Mouse (Mus musculus) midbrain, embryonic 10.5 days (tissue): ENCODE measurements around the gene Dmrtc2. TPM values are rescaled to one million over a fixed set of nuclear protein-coding genes. Genes with fewer than 3 reads are reported as not detected.

Source experiments
- DNase-seq: peaks from one replicate; pipeline ENCODE4 v3.0.0-alpha.2; 2017; ENCODE audit warnings: low spot score
- H3K27ac ChIP-seq: fragments of 300-500 bp; sonication (generic); replicated peaks from 2 replicates; pipeline ENCODE4 v1.5.1; 2016; ENCODE audit warnings: mild to moderate bottlenecking
- H3K27me3 ChIP-seq: fragments of 300-500 bp; sonication (generic); 2 replicates; pipeline ENCODE4 v1.6.1; 2016; ENCODE audit warnings: low read depth, mild to moderate bottlenecking; ENCODE audit not compliant: poor library complexity, severe bottlenecking
- H3K36me3 ChIP-seq: fragments of 300-500 bp; sonication (generic); 2 replicates; pipeline ENCODE4 v1.6.1; 2016; ENCODE audit warnings: mild to moderate bottlenecking, moderate library complexity
- H3K4me1 ChIP-seq: fragments of 300-500 bp; sonication (generic); 2 replicates; pipeline ENCODE4 v1.6.1; 2016
- H3K4me3 ChIP-seq: fragments of 300-500 bp; sonication (generic); 2 replicates; pipeline ENCODE4 v1.5.1; 2016; ENCODE audit warnings: mild to moderate bottlenecking, moderate library complexity
- H3K9me3 ChIP-seq: fragments of 300-500 bp; sonication (generic); replicated peaks from 2 replicates; pipeline ENCODE4 v1.6.1; 2016; ENCODE audit warnings: mild to moderate bottlenecking
- whole genome bisulfite sequencing: fragments of 180-500 bp; shearing (Covaris S2); methylation state at CpG from one replicate; pipeline ENCODE4 v1.1.7; 2016; 5-methylcytosine and 5-hydroxymethylcytosine counted together
- polyA plus RNA-seq: library from polyadenylated mRNA; unstranded; fragments of >200 nt; fragmentation: Nextera tagmentation; extraction: Ambion mirVana; gene quantifications from 2 replicates; pipeline ENCODE4 v1.2.1, GENCODE M21; 2016

Dmrtc2 gene
- polyA plus RNA-seq, 1 experiment from 2014 or later, result not detected

DNA sequence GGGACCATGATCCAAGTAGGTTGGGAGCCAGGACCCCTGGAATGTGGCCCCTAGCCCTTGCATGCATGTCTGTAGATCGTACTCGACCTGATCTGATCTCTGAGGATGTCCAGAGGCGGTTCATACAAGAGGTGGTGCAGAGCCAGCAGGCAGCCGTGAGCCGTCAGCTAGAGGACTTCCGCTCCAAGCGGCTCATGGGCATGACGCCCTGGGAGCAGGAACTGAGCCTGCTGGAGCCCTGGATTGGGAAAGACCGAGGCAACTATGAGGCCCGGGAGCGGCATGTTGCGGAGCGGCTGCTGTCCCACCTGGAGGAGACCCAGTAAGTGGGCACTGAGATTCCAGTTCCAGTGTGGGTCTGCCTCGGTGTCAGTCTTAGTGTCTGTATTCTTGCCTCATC is 42.6 kb downstream of the Dmrtc2 start:
- Histone ChIP-seq H3K4me3 (no peak overlapping the region), H3K4me1 (peaks cover 2% of the 10 kb centered on the region), H3K27me3 (no peaks in the 10 kb centered on the region), H3K27ac (no peak overlapping the region), H3K36me3 (peaks cover 61% of the 10 kb centered on the region), H3K9me3 (no peaks in the 10 kb centered on the region)
- no peak for DNase-seq
- WGBS, result 95% methylated on average over 14 of the region's 14 CpGs

DNA sequence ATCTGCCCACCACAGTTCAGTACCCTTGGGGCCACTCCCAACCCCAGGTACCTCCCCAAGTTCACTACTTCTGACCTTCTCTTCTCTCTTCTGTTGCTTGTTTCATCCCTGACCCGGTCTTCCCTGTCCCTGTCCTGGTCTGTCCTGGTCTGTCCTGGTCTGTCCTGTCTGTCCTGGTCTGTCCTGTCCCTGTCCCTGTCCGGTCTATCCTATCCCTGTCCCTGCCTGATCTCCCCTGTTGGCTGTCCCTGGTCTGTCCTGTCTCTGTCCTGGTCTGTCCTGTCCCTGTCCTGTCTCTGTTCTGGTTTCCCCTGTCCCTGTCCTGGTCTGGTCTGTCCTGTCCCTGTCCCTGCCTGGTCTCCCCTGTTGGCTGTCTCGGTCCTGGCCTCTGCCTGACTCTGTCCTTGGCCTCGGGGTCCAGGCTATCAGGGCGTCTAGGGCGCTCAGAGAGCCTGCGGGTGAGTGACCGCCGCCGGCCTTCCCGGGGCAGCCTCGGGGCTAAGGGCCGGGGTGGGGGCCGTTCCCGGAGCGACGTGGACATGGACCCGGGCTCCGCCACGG is 49.0 kb downstream of the Dmrtc2 start:
- Histone ChIP-seq H3K36me3 (peaks cover 73% of the 10 kb centered on the region), H3K4me3 (no peak overlapping the region), H3K27ac (no peak overlapping the region), H3K4me1 (no peaks in the 10 kb centered on the region), H3K9me3 (no peaks in the 10 kb centered on the region), H3K27me3 (no peaks in the 10 kb centered on the region)
- no peak for DNase-seq
- 94% methylated on average over 20 of the region's 20 CpGs for WGBS

DNA sequence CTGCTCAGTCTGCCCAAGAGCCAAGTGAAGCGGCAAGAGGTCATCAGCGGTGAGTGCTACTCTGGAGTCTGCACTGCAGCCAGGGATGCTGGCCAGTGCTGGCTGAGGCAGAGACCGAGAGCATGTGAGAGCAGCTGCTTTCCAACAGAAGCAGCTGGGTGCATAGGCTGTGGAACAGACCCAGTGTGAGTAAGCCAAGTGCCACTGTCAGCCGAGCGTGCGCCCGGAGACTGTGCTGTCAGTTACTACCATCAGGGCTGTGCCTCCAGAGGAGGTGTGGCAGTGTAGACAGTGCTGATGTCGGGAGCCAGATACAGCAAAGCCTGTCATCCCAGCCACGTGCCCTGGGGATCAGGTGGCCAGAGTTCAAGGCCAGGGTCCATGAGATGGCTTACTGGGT is 49.9 kb downstream of the Dmrtc2 start:
- Histone ChIP-seq H3K27ac (no peak overlapping the region), H3K9me3 (peaks cover 2% of the 10 kb centered on the region; the same call in 1 of the 2 replicates), H3K36me3 (peaks cover 82% of the 10 kb centered on the region), H3K4me1 (no peaks in the 10 kb centered on the region), H3K4me3 (no peak overlapping the region), H3K27me3 (no peaks in the 10 kb centered on the region)
- 91% methylated on average over 9 of the region's 9 CpGs for WGBS
- no peak for DNase-seq

Other genes starting within 250 kb of the Dmrtc2 start
- gene Lypd3, start 233.5 kb upstream of the Dmrtc2 start, polyA plus RNA-seq, result 0.32 and 0.36 TPM in 2 replicates
- not detected in 2 replicates for gene Tex101, start 193.4 kb upstream of the Dmrtc2 start, polyA plus RNA-seq
- not detected in 2 replicates for gene BC049730, start 160.8 kb upstream of the Dmrtc2 start, polyA plus RNA-seq
- gene Gm4763, start 143.1 kb upstream of the Dmrtc2 start, polyA plus RNA-seq, result not detected in 2 replicates
- not detected in 2 replicates for gene Cd177, start 109.7 kb upstream of the Dmrtc2 start, polyA plus RNA-seq
- not detected in 2 replicates for gene Ceacam10, start 92.9 kb upstream of the Dmrtc2 start, polyA plus RNA-seq
- gene Gm9844, start 7.8 kb upstream of the Dmrtc2 start, polyA plus RNA-seq, result 15.7 and 17.2 TPM in 2 replicates
- not detected in 2 replicates for gene Lypd4, start 116 bp upstream of the Dmrtc2 start, polyA plus RNA-seq
- gene Rps19, start 14.3 kb downstream of the Dmrtc2 start, polyA plus RNA-seq, result 1,942 and 2,205 TPM in 2 replicates
- gene Cd79a, start 27.3 kb downstream of the Dmrtc2 start, polyA plus RNA-seq, result 0.15 and 0.23 TPM in 2 replicates
- 60.4 and 62.5 TPM in 2 replicates for gene Arhgef1, start 32.9 kb downstream of the Dmrtc2 start, polyA plus RNA-seq
- 0.63 and 0.81 TPM in 2 replicates for gene Gm4881, start 74.4 kb downstream of the Dmrtc2 start, polyA plus RNA-seq
- 89.0 and 109 TPM in 2 replicates for gene Rabac1, start 102.7 kb downstream of the Dmrtc2 start, polyA plus RNA-seq
- 11.1 and 27.0 TPM in 2 replicates for gene Atp1a3, start 135.9 kb downstream of the Dmrtc2 start, polyA plus RNA-seq
- 5.4 and 7.5 TPM in 2 replicates for gene Grik5, start 202.3 kb downstream of the Dmrtc2 start, polyA plus RNA-seq
- 44.4 and 45.3 TPM in 2 replicates for gene Zfp574, start 202.5 kb downstream of the Dmrtc2 start, polyA plus RNA-seq